Mouse (Mus musculus): ENCODE data around the gene Serinc1. TPM values are rescaled to one million over a fixed set of nuclear protein-coding genes. Genes with fewer than 3 reads are reported as not detected.
"Not testable (repeated sequence)": the region's sequence is repeated elsewhere in the genome, so short reads cannot be mapped to it uniquely, and the experiment has no call there.

The Serinc1 gene
- total RNA-seq (2021) = 100 to 1,000 TPM; 279 to 300 TPM
- long read RNA-seq, experiment 1, transcript Serinc1-201 (9 exons, 2,880 nt) = major isoform, 132 of 153 reads
- long read RNA-seq, experiment 1, partial matches to known transcripts = 10 of 153 reads
- long read RNA-seq, experiment 1, other reads (novel, unspliced or antisense) = 11 of 153 reads
- long read RNA-seq, experiment 2, transcript Serinc1-201 (9 exons, 2,880 nt) = major isoform, 391 of 414 reads
- long read RNA-seq, experiment 2, partial matches to known transcripts = 11 of 414 reads
- long read RNA-seq, experiment 2, other reads (novel, unspliced or antisense) = 12 of 414 reads

DNA sequence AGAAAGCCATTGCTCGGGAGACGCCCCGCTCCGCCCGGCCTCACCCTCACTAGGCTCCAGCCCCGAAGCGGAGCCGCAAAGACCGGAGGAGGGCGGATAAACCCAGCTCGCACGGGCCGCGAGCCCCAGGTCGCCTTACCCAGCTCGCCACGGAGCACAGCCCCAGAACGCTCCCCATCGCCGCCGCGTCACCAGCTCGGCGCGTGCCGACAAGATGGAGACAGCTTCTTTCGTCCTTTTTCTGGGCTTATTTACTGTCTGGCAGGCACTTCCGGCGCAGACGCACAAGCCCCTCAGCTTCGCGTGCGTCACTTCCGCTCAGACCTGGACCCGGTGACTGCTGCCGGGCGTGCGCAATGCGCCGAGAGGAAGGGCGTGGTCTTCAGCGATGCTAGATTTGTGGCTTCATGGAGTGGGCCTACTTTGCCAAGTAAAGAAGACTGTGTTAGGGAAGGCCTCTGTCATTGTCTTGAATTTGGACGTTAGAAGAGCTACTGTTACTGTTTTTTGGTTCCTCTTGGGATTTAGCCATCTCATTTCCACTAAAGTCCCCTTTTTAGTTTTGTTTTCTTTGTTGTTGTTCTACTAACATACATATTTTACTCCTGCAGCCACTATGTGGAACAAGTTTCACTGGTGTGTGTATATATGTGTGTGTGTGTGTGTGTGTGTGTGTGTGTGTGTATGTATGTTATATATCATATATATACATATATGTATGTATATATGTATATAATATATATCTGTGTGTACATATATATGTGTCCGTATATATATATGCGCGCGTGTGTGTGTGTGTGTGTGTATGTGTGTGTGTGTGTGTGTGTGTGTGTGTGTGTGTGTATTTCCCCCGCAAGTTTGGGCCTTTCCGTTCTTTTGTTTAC is at the start of gene Serinc1:
Serinc1 (minus strand) TSS at position 313 of the 884 bp plus-strand sequence.
- peak; percentile 77 to 85 for DNase-seq (ENCODE audit: low spot score in 2 of 2)

DNA sequence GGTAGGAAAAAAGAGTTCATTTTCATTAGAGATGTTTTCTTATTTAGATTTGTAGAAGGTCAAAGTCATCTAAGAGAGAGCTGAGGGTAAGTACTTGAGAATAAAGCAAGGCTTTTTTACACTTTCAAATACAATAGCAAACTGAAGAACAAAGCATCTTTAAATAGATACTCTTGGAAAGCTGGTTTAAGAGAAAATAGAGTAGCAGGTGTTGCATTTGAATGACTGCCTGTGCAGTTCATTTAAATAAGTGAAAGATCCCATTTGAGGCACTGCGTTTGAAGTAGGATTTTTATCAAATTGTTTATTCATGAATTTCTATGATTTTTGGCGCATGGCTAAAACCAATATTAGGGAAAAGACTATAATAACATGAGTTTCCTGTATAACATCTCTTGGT is 44.4 kb upstream of the Serinc1 start:
- DNase-seq (ENCODE audit: low spot score in 2 of 2) = no peak

DNA sequence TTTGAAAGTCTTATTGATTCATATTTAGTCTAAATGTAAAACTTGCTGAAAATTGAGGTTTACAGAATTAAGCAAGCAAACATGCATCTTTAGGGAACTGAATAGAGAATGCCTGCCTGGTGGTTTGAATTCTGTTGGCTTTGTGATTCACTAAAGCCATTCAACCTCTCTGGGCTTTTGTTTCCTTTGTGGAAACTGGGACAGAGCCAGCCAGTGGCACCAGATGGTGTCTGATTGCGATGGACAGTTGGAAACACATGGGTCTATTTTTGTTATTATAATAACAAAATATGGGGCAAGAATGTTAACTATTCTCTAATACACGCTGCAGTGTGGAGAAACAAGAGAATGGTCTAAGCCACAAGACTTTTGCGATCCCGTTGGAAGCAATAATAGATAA is 39.8 kb upstream of the Serinc1 start:
- no peak for DNase-seq (ENCODE audit: low spot score in 2 of 2)

DNA sequence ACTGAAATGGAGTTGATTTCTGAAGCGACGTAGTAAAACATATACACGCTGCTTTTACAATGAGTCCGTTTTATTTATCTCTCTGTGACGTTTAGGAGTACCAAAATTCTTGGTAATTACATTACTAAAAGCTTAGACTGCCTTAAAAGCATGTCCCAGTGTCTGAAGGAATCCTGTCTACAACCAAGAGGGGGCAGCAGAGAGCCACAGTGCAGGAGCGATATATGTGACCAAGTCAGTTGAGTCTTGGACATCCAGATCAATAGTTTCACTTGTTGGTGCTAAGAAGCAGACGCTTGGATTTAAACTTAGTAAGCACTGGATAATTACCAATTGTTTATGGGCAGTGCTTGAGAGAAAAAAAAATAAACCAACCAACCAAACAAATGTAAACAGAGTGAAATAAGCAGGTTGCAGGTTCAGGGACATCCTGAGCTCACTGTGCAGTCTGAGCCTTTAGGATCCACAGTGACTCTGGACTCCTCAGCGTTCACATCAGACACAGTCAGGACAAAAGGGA is 38.9 kb upstream of the Serinc1 start:
- DNase-seq (ENCODE audit: low spot score in 2 of 2) = peak in 1 of 2 experiments; percentile 40

DNA sequence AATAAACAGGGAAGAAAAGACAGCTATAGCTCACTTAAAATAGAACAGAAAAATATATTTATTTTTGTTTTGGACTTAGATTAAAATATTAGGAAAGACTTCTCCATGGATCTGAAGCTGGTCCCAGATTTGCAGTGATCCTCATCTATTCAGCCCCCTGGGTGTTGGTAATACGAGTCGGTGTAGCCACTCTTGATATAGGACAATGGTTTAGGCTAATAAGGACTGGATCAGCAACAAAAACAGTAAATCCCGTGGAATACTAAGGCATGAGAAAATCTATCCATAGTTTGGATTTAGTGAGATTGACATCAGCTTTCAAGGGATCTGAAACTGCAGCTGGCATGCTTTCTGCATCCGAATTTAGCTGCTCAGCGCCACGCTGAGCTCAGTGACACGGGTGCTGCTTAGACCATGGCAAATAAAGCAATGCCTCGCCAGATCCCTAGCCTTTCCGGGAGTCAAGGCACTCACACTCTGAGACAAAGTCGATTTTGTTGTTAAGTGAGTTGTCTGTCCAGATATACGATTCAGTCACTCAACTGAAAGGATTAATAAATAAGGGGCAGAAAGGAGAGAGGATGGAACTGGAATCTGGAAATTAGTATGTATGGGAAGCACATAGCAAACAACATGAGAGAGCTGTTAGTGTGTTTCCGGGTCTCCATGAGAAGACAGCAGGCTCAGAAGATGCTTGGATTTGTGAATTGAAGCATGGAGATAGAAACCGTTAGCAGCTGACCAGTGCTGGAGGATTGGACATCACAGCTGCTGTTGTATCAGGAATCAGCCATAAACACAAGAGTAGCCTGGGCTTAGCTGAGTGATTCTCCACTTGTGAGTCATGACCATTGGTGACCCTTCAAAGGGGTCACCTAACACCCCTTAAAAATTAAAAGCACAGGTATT is 36.9 kb upstream of the Serinc1 start:
- no peak for DNase-seq (ENCODE audit: low spot score in 2 of 2)

DNA sequence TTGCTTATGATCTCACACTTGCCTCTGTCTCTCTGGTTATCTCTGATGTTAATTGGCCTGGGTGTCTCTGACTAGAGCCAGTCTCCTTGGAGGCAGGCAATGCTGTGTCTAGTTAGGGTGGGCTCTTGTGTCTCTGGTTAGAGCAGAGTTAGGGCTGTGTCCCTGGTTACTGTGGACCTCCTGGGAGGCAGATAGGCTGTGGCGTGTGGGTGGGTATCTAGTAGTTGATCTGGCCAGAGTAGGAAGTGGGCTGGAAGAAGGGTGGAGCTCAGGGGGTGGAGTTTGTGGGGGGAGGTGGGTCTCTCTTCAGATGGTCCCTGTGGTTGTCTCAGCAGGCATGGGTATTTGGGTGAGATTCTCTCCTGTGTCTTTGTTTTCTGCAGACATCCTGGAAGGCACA is 33.9 kb upstream of the Serinc1 start:
- DNase-seq (ENCODE audit: low spot score in 2 of 2) = no peak

DNA sequence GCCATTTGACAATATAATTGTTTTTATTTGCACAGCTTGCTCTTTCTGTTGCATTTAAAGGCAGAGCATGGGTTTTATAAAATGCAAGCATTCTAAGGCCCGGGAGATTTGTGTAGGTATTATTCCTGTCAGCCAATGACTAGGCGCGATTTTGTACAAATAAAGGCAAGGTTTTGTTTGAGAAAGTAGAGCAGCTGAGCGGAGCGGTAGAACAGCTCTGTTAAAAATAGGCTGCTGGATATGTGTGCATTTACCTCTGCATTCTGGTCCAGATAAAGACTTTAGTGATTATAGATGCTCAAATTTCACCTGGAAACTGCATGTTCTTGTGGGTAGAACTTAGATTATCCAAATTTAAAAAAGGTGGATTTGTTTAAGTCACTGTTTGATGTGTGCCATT is 25.3 kb upstream of the Serinc1 start:
- no peak for DNase-seq (ENCODE audit: low spot score in 2 of 2)

DNA sequence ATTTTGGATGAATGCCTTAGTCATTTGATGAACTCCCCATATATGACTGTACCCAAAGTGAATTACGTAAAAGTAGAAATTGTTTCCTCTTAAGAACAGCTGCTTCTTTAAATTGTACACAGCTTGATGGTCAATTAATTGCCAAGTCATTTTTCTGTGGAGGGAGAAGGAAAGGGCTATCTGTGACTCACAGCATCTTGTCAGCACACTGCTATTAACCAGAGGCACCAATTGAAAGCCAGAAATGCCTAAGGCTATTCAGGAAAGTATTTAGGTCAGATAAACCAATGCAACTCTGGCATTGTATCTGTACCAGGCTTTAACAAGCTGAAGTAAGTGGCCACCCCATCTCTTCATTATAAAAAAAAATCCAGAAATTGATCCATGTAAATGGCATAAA is 21.4 kb upstream of the Serinc1 start:
- no peak for DNase-seq (ENCODE audit: low spot score in 2 of 2)

DNA sequence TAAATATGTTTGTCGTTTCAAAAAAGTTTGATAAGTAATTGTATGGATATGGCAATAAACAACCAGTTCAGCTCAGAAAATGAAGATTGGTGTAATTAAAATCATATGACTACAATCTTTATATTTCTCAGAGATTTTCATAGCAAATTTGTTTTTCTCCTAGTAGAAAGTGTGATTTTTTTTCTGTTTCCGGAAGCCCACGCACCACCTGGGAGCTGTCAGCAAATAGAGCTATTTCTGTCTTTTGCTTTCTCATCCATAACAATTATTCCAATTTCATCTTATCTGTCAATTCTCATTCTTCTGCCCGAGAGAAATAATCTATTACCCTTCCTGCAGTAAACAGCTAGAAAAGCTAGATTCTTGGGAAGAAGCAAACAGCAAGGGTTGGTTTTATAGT is 17.3 kb upstream of the Serinc1 start:
- no peak for DNase-seq (ENCODE audit: low spot score in 2 of 2)

DNA sequence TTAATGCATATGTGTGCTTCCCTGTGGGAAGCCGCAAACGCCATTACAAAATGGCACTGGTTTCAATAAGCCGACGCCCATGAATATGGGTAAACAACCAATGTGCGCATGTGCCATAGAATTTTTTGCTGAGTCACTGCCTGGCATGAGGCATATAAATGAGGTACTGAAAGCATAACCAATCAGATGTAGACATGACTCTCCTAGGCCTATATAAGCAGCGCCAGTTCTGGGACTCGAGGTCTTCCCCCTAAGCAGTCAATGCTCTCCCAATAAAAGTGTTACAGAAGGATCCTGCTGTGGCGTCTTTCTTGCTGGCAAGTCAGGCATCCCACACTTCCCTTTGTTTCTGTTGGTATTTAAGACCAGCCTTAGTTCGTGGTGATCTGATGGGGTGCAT is 11.6 kb upstream of the Serinc1 start:
- not testable (repeated sequence) for DNase-seq (ENCODE audit: low spot score in 2 of 2)

DNA sequence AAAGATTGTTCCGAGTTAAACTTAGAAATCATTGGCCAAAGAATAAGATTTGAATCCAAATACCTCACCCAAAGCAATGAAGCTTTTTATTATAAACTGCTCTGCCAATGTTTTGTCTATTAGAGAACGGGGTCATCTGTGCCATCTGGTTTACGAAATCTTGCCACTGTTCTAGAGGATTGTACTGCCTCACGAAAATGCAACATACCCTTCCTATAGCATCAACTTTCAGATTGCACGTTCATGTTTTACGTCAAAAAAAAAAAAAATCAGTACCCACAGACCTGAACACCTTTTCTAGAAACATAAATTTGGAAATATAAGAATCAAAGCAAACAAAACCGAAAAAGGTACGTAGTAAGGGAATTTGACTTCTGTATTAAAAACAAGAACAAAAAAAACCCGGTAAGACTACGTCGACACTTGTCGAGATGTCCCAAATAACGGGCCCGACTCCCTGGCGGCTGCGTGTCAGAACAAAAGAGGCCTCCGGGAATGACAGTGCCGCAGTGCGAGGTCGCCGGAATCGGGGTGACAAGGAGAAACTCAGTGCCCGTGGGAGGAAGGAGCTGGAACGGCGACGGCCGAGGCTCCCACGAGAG is 613 bp downstream of the Serinc1 start:
- no peak for DNase-seq (ENCODE audit: low spot score in 2 of 2)

DNA sequence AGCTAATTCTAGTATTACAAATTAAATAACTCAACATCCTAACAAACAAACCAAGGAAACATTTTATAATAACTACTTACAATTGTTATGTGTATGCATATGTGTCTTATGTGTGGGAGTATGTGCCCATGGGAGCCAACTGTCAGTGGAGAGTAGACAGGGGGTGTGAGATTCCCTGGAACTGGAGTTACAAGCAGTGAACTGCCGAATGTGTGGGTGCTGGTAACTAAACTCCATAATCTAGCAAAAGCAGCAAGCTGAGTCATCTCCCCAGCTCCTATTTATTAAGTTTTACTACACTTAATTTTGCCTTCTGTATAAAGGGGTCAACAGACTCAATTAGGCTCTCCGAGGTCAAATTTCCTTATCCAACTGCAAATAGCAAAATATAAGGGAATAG is 1.3 kb downstream of the Serinc1 start:
- no peak for DNase-seq (ENCODE audit: low spot score in 2 of 2)

DNA sequence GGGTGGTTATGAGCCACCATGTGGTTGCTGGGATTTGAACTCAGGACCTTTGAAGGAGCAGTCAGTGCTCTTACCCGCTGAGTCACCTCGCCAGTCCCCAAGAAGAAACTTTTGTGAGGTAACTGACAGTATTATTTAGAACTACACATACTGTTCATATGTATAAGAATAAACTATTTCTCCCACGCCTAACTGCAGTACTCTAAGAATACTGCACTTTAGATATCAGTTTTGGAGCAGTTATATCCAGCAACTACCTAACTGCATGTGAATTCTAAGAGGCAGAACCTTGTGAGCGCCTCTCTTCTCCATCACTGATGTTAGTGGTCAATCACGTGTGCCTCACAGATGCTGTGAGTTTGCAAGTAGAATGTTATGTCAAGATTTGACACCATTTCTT is 5.9 kb downstream of the Serinc1 start:
- no peak for DNase-seq (ENCODE audit: low spot score in 2 of 2)

DNA sequence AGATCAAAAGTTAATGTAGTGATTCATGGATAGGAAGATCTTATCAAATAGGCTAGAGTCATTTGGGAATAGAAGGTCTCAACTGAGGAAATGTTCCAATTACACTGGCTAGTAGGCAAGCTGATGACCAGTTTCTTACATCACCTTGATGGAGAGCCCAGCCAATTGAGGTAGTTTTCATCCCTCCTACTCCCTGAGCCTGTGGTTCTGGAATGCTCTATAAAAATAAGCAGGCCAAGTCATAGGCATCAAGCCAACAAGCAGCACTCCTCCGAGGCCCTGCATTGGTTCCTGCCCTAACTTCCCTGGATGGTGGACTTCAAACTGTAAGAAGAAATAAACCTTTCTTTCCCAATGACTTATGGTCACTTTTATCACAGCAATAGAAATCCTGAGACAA is 17.1 kb downstream of the Serinc1 start:
- no peak for DNase-seq (ENCODE audit: low spot score in 2 of 2)

DNA sequence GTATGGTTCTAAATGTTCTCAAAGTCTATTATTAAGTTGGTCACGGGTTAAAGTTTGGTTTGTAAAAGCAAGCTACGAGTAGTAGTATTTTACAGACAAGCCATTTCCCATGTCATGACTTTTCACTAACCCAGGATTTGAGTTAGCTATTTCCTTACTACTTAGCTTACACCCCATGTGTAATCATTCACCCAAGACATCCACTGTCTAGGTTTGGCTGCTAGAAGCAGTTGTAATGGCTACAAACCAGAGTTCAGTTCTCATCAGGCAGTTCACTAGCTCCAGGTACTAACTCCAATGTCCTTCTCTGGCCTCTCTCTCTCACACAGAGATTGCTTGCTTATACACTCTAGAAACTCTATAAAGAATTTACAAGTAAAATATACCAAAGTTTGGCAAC is 17.7 kb downstream of the Serinc1 start:
- DNase-seq (ENCODE audit: low spot score in 2 of 2) = no peak

DNA sequence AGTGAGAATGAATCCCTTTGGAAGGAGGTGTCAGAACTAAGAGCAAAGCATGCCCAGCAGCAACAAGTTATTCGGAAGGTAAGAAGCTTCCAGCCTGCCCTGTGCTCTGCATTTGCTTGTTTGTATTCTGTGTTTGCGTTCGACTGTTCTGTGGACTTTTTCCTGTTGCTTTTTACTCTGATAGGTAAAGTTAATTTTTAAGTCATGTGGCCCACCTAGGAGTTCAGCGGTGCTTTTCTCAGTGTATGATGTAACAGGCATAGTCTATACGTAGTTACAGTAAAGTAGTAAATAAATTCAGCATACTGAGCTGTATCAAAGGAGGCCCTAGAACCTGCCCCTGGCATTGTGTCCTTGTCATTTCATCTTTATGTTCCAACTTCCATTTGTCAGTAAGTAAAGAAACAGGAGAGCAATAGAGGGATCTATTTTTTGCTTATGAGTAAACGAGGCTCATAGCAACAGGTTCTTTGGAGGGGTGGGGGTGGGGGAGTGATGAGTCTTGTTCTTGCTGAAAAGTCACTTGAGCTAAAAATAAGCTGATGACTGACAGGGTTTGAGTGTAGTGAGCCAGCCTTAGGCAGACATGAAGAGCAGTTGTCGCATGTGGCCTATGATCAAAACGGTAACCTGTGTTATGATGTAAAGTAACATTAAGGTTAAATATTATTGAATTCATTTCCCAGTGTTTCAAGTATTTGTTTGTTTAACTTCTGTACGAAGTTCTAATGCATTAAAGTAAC is 32.7 kb downstream of the Serinc1 start:
- DNase-seq (ENCODE audit: low spot score in 2 of 2) = no peak

DNA sequence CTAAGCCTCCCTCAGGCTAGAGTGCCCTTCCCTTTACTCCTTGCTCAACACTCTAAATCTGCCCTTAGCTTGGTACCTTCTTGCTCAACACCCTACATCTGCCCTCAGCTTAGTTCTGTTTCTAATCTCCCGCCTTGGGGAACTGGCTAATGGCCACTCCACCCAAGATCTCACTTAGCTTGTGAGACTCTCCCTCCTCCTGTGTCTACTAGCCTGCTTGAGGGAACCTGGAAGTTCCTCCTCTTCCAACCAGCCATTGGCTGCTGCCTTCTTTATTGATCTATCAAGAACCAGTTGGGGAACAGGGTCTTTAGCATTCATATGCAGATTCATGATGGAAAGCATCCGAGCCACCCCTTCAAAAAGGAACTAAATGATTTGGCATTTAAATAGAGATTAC is 40.3 kb downstream of the Serinc1 start:
- no peak for DNase-seq (ENCODE audit: low spot score in 2 of 2)

DNA sequence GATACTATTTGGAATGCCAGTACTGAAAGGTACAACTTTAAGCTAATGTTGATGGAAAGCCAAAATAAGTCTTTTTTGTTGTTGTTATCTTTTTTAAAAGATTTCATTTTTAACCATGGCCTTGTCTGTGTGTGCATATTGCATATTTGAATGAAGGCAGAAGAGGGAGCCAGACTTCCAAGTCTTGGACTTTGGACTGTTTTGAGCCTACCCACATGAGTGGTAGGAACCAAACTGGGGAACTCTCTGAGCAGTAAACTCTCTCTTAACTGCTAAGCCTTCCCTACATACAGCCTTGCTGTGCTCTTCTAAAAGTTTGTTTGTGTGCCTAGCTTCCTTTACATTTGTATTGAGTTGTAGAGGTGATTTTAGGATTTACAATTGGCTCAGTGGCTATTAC is 43.7 kb downstream of the Serinc1 start:
- no peak for DNase-seq (ENCODE audit: low spot score in 2 of 2)

DNA sequence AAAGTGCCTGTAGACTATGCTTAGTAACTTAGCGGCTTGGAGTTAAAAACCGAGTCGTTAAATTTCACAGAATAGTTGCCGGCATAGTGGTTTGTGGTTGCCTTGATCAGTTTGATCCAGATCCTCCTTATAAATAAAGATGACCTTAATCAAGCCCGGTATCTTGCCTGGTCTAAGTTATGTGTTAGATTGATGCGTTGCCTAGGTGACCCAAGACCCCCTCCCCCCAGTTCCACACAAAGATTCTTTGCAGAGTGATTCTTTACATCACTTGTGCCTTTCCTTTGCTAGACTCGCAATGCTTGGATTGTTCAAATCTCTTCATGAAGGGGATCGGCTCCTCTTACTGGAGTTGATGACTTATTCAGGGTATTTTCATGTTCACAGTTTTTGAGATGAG is 45.1 kb downstream of the Serinc1 start:
- no peak for DNase-seq (ENCODE audit: low spot score in 2 of 2)

DNA sequence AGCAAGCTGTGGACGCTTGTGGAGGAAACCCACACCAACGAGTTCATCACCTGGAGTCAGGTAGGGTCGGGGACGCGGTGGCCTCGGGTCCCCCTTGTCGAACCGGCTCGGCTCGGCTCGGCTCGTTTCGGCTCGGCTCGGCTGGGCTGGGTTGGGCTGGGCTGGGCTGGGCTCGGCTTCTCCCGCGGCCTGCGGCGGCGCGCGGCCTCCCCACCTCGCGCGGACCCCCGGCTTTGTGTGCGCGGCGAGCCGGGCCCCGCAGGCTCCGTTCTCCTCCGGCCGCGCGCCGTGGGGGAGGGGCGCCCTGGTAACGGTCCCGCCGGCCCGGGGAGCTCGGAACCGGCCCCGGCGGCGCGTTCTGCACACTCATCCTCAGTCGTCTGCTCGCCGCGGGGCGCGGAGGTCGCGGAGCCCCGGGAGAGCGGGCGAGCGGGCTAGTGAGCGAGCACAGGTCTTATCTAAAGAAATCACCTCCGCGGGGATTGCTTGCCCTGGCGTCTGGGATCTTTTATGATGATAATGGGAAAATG is 45.7 kb downstream of the Serinc1 start:
- peak; percentile 63 to 65 for DNase-seq (ENCODE audit: low spot score in 2 of 2)

Data from adrenal gland, postnatal 4 days (tissue).